Mouse (Mus musculus) ES-E14 (cell line): ENCODE results near the gene Col4a1. TPM values are rescaled to one million over a fixed set of nuclear protein-coding genes. Genes with fewer than 3 reads are reported as not detected.

Experiments
- DNase-seq: peaks from one replicate; pipeline ENCODE4 v3.0.0-alpha.2; 2013; ENCODE audit warnings: low read depth, low spot score
- H3K27ac ChIP-seq: 2 replicates; pipeline ENCODE4 v1.5.1; 2012; ENCODE audit warnings: low read depth, mild to moderate bottlenecking, low read length, moderate library complexity, mixed read lengths; ENCODE audit not compliant: poor library complexity, insufficient read depth, severe bottlenecking
- H3K36me3 ChIP-seq: 2 replicates; pipeline ENCODE4 v1.6.1; 2012; ENCODE audit warnings: mild to moderate bottlenecking, low read length, moderate library complexity, mixed read lengths; ENCODE audit not compliant: control insufficient read depth, poor library complexity, insufficient read depth, severe bottlenecking
- H3K4me1 ChIP-seq, 2 experiments: fragments of 150-350 bp in 1 of 2; sonication (generic) in 1 of 2; 2 replicates each; pipeline ENCODE4 v1.6.1; 2012; ENCODE audit warnings: low read length in 2 of 2, mild to moderate bottlenecking in 1 of 2, mixed read lengths in 1 of 2; ENCODE audit not compliant: control insufficient read depth in 2 of 2, insufficient read depth in 2 of 2, poor library complexity in 1 of 2
- H3K4me3 ChIP-seq, 2 experiments: fragments of 150-350 bp in 1 of 2; sonication (generic) in 1 of 2; 2 replicates each; pipeline ENCODE4 v1.5.1; 2012; ENCODE audit warnings: low read length in 2 of 2, low read depth in 1 of 2, mild to moderate bottlenecking in 1 of 2, mixed read lengths in 1 of 2; ENCODE audit not compliant: insufficient read depth in 1 of 2, poor library complexity in 1 of 2, severe bottlenecking in 1 of 2
- H3K9ac ChIP-seq: 2 replicates; pipeline ENCODE4 v1.6.1; 2012; ENCODE audit warnings: low read depth, mild to moderate bottlenecking, low read length, mixed read lengths; ENCODE audit not compliant: poor library complexity, insufficient read depth, severe bottlenecking
- H3K9me3 ChIP-seq: fragments of 150-350 bp; sonication (generic); 2 replicates; pipeline ENCODE4 v1.6.1; 2012; ENCODE audit warnings: low read depth, mild to moderate bottlenecking, low read length; ENCODE audit not compliant: control insufficient read depth, insufficient read depth
- CHD2 ChIP-seq: IDR thresholded peaks from 2 replicates; pipeline ENCODE4 v1.6.1; 2014; ENCODE audit warnings: mild to moderate bottlenecking, low read depth, low read length, inconsistent platforms
- HCFC1 ChIP-seq: IDR thresholded peaks from 2 replicates; pipeline ENCODE4 v1.6.1; 2012; ENCODE audit warnings: low read length, inconsistent platforms, borderline replicate concordance; ENCODE audit not compliant: insufficient read depth
- MAFK ChIP-seq: IDR thresholded peaks from 2 replicates; pipeline ENCODE4 v1.6.1; 2014; ENCODE audit warnings: mild to moderate bottlenecking, low read depth, low read length, inconsistent platforms; ENCODE audit not compliant: insufficient read depth
- ZC3H11A ChIP-seq: IDR thresholded peaks from 2 replicates; pipeline ENCODE4 v1.6.1; 2012; ENCODE audit warnings: low read depth, mild to moderate bottlenecking, inconsistent platforms, low read length, borderline replicate concordance
- ZNF384 ChIP-seq: IDR thresholded peaks from 2 replicates; pipeline ENCODE4 v1.6.1; 2012; ENCODE audit warnings: low read depth, low read length, inconsistent platforms
- in situ Hi-C, 2 experiments: fragments of 600-800 bp; cut with MboI; formaldehyde crosslinking; loops; one replicate each; pipeline ENCODE4 v1.15.1; 2025; ENCODE audit warnings: low sequenced_read_pairs in 2 of 2, inconsistent platforms in 1 of 2; ENCODE audit not compliant: unreplicated experiment in 2 of 2
- total RNA-seq: library from RNA; depleted of rRNA; stranded (reverse); fragments of 300-350 nt; gene quantifications from 2 replicates; pipeline ENCODE4 v1.2.3, GENCODE M21; 2012

The Col4a1 gene
- total RNA-seq, 1 experiment = 198 TPM

DNA sequence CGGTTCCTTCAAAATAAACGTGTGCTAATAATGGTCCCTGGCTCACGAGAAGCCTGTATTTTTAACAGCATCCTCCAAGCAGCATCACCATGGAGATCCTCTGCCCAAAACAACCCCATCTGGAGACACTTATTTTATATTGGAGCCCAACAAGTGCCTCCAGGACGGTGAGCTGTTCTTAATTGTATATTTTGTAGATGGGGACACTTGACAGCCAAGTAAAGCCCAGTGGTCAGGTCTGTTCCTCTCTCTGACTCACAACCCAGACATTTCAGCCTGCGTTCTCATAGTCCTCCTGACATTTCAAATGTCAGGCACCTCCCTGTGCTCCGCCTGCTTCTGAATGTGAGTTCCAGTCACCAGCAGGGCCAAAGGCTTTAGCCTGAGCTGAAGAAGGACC, 43.9 kb downstream of the Col4a1 start:
- H3K9me3 ChIP-seq = no peaks in the 10 kb centered on the region
- H3K36me3 ChIP-seq = no peaks in the 10 kb centered on the region
- in situ Hi-C loops = no loop called here
- DNase-seq = no peak
- H3K4me3 ChIP-seq = no peak overlapping the region
- no peak for TF ChIP-seq MAFK
- no peak for TF ChIP-seq ZNF384
- no peak for TF ChIP-seq HCFC1
- no peak for TF ChIP-seq ZC3H11A
- no peak for TF ChIP-seq CHD2
- no peak overlapping the region for H3K9ac ChIP-seq
- H3K4me1 ChIP-seq = peaks cover 0 to 2% of the 10 kb centered on the region in 2 experiments; a peak in 1 of 4 replicates
- no peak overlapping the region for H3K27ac ChIP-seq

DNA sequence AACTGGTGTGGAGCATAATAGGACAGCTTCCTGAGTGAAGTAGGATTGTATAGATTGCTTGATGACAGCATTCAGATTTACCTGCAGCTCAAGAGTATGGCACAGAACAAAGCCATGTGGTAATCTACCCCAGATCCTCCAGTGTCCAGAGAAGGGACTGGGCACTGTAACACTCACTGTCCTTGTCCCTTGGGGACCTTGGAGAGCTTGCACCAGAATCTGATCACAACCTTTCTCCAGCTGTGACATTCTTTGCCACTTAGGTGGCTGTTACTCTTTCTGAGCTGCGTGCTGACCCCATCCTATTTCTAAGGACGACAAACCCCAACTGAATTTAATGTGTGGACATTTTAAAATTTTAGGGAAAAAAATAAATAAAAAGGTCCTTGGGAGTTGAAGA, 46.2 kb downstream of the Col4a1 start:
- peaks cover 0 to 2% of the 10 kb centered on the region in 2 experiments; a peak in 1 of 4 replicates for H3K4me1 ChIP-seq
- H3K9me3 ChIP-seq = no peaks in the 10 kb centered on the region
- H3K36me3 ChIP-seq = no peaks in the 10 kb centered on the region
- TF ChIP-seq MAFK (no peak), ZC3H11A (no peak), HCFC1 (no peak), CHD2 (no peak), ZNF384 (no peak)
- DNase-seq = no peak
- in situ Hi-C loops = no loop called here
- no peak overlapping the region for H3K9ac ChIP-seq
- no peak overlapping the region for H3K27ac ChIP-seq
- no peak overlapping the region for H3K4me3 ChIP-seq

DNA sequence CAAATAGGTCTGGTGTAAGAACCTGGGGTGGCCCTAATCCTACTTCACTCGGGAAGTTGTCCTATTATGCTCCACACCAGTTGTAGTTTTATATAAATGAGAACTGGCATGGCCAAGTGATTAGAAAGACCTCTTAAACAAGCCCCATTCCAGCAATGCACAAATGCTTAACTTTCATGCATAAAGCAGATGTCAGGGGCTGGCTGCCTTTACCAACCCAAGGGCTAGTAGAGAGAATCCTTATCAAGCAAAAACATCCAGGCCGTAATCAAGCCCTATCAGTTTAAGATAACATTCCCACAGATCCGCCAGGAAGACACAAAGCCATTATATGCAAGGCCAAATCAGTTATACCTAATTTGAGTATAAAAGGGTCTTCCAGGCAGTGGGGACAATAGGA, 46.7 kb downstream of the Col4a1 start:
- H3K9ac ChIP-seq = no peak overlapping the region
- in situ Hi-C loops = no loop called here
- no peak for DNase-seq
- H3K36me3 ChIP-seq = no peaks in the 10 kb centered on the region
- TF ChIP-seq HCFC1 (no peak), CHD2 (no peak), ZC3H11A (no peak), MAFK (no peak), ZNF384 (no peak)
- H3K27ac ChIP-seq = no peak overlapping the region
- no peak overlapping the region for H3K4me3 ChIP-seq
- peaks cover 0 to 2% of the 10 kb centered on the region in 2 experiments; a peak in 1 of 4 replicates for H3K4me1 ChIP-seq
- H3K9me3 ChIP-seq = no peaks in the 10 kb centered on the region

DNA sequence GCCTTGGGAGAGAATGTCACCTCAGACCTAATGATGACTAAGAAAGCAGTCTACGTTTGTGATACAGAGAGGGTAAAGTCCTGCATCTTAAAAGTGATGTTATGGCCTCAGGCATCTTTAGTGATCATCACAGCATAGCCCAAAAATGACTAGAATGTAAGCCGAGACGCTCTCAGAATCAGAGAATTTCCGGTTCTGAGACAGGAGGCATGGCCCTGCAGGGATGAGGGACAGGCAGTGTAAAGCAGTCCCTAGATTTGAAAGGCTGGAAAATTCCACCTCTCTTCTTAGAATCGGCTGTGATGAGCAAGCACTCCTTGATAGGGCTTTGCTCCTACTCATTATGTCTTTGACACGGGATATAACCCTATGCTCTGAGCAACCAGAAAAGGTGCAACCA, 48.8 kb downstream of the Col4a1 start:
- Histone ChIP-seq H3K27ac (no peak overlapping the region), H3K9me3 (no peaks in the 10 kb centered on the region), H3K9ac (no peak overlapping the region), H3K4me3 (no peak overlapping the region), H3K36me3 (no peaks in the 10 kb centered on the region), H3K4me1 (peaks cover 0 to 2% of the 10 kb centered on the region in 2 experiments; a peak in 1 of 4 replicates)
- TF ChIP-seq HCFC1 (no peak), ZC3H11A (no peak), CHD2 (no peak)
- no peak for DNase-seq
- in situ Hi-C loops = no loop called here

DNA sequence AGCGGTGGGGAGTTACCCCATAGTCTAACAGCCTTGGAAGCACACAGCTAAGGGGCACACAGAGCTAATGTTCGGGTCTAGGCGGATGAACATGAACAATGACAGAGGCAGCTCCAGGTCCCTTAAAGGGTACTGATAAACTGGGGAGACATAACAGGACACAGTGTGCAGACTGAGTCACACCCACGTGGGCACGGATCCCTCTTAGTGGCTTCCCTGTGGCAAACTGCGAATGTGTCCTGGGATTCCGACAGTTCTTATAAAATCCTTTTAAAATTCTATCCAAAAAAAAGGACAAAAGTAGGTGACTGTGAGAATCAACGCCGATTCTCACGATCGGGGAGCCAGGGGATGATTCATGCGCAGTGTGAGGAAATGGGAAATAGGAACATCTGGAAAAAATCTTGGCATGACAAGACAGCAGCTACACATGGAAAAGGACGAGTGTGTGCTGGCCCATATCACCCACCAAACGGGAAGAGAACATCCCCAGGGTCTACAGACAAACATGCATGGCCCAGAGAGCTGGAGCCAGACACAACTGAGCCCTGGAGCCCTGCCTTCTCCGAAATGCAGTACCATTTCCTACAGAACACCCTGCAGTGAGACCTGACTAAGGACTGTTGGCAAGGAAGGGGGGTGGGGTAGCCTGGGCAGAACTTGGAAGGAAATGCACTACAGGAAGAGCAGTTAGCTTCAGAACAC, 50.4 kb downstream of the Col4a1 start:
- no peak overlapping the region for H3K9ac ChIP-seq
- H3K27ac ChIP-seq = no peak overlapping the region
- H3K9me3 ChIP-seq = no peaks in the 10 kb centered on the region
- no peak for TF ChIP-seq ZNF384
- no peak for TF ChIP-seq HCFC1
- no peak overlapping the region for H3K4me3 ChIP-seq
- DNase-seq = no peak
- in situ Hi-C loops = no loop called here
- peaks cover 0 to 2% of the 10 kb centered on the region in 2 experiments; a peak in 1 of 4 replicates for H3K4me1 ChIP-seq
- H3K36me3 ChIP-seq = no peaks in the 10 kb centered on the region
